Mouse (Mus musculus) thymus, adult 18-20 months (tissue): ENCODE results near the gene Cped1.
"Not testable (repeated sequence)": the region's sequence is repeated elsewhere in the genome, so short reads cannot be mapped to it uniquely, and the experiment has no call there.

Experiments used
- DNase-seq, 2 experiments: peaks; one replicate each; pipeline ENCODE4 v3.0.0; 2022; ENCODE audit warnings: mixed read lengths in 2 of 2

Cped1 gene

GRCm38 (mm10) chr6:22027854-22028253 is 42.1 kb downstream of the Cped1 start:
- DNase-seq = no peak

GRCm38 (mm10) chr6:22030381-22030780 is 44.7 kb downstream of the Cped1 start:
- no peak for DNase-seq

- no peak for DNase-seq
These were observed 47.5 kb downstream of the Cped1 start for GRCm38 (mm10) chr6:22033188-22033587.

- no peak for DNase-seq
These were observed 49.7 kb downstream of the Cped1 start for GRCm38 (mm10) chr6:22035408-22035807.

DNA sequence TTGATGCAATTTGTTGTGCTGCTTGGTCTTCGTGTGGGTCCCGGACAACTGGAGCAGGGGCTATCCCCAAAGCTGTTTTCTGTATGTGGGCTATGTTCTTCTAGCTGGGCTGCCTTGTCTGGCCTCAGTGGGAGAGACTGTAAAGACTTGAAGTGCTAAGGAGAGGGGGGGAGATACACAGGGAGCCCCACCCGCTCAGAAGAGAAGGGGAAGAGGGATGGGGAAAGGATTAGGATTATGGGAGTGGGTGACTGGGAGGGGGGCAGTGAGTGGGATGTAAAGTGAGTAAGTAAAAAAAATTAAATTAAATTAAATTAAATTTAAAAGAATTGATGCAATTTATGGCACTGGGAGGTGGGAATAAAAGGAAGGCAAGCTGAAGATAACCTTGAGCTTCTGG is 50.2 kb downstream of the Cped1 start:
- DNase-seq = no peak

GRCm38 (mm10) chr6:22036396-22036795 is 50.7 kb downstream of the Cped1 start:
- no peak for DNase-seq

GRCm38 (mm10) chr6:22036911-22037310 is 51.2 kb downstream of the Cped1 start:
- DNase-seq = no peak

DNA sequence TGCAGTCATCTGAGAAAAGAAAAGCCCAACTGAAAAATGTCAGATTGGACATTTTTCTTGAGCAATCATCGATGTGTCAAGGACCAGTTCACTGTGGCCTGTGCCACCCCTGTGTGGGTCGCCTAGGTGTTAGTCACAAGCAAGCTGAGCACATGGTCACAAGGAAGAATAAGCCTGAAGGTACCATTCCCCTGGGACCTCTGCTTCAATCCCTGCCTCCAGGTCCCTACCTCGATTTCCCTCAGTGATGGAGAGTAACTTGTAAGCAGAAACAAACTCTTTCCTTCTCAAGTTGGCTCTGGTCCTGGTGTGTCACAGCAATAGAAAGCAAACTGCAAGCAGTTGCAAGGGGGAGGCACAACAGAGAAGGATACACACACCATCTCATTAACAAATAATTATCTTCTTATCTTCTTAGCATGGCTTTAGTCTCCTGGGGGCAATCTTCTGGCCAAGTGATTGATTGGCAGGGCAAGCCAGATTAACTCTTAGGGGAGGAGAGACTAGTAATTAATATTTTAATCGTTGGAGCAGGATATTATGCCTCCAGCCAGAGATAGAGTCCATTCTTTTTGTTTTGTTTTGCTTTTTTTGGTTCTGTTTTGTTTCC is 51.8 kb downstream of the Cped1 start:
- no peak for DNase-seq

- not testable (repeated sequence) for DNase-seq
These were observed 54.0 kb downstream of the Cped1 start for GRCm38 (mm10) chr6:22039666-22040065.

GRCm38 (mm10) chr6:22044880-22045605 is 59.3 kb downstream of the Cped1 start:
- no peak for DNase-seq

DNA sequence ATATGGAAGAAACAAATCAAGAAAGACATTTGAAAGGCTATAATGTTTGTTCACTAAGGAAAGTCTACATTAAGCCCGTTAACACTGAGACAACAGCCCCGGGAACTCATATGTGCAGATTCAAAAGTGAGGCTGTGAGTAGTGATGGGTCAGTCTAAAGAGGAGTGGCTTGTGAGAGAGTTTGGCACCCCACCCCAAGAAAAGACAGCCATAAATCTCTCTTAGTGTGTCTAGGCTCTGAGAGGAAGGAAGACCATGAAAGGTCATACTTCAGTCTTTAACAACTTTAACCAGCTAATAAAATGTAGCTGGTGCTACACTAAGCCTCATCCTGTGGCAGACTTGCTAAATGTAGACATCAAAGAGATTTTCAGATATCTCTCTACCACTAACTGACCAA is 61.4 kb downstream of the Cped1 start:
- DNase-seq = no peak

DNA sequence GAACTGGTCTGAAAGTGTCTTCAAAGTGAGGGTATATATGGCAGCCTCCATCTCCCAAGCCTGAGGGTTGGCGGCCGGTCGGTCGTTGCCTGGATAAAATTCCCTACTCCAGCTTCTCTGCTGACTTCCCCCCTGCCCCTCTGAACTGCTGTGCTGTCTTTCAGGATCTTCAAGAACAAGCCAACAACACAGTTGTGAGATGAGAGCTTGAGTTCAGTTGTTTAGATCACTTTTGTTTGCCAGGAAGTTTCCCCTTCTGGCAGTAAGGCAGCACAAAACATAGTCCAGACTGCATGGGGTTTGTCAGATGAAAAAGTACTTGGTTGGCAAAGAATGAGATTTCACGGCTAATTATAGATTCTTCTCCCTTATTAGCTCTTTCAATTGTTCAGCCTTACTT is 63.4 kb downstream of the Cped1 start:
- no peak for DNase-seq

DNA sequence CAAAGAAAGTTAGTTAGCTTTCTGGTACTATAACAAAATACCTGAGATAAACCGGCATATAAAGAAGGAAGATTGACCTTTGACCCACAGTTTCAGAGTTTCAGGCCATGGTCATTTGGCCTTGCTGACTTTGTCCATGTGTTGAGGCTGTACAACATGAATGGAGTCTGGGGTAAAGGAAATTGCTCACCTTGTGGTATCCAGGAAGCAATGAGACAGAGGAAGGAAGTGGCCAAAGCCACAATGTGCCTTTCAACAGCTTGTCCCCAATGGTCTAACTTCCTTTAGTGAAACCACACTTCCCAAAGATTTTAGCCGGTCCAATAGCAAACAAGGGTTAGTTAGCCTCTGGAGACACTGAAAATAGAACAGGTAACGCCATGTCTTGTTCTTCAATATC is 65.8 kb downstream of the Cped1 start:
- DNase-seq = no peak

GRCm38 (mm10) chr6:22053014-22053413 is 67.3 kb downstream of the Cped1 start:
- no peak for DNase-seq

DNA sequence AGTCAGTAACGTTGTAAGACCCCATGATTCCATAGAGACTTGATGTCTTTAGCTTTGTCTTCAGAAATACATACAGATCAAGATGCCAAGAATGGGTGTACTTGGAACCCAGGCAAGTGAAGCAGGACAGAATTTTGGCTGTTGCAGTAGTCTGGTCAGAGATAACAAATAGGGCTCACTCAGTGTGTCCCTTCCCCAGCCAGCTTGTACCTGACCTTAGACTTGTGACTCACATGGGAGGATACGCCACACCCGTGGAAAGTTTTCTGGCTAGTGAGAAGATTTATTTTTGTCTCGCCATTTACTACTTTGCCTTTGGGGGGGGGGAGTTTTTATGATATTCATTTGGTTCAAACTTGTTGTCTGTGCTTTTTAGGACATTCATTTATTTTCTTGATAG is 78.6 kb downstream of the Cped1 start:
- no peak for DNase-seq

DNA sequence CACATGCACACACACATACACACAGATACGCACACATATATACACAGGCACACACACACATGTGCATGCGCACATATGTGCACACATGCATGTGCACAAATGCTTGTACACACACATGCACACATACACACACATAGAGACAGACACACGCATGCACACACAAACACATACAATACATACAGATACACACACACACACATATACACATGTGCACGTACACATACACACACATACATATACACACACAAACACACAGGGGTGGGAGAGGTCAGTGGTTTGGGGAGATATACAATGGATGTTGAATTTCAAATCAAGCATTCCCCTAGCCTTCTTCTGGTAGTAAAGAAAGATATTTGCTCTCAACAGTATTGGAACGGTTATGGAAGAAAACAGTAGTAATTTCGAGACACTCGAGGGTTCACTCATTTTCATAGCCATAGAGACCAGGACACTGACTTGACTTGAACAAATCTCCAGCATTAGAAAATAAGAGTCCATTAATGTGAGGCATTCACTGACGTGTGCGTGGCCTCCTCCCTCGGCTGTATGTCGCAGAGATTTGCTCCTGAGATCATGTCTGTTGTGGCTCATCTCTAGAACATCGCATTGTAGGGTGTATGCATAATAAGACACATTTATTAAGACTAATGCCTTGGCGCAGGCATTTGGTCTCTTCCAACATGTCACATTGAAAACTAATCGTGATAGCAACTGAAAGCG is 85.0 kb downstream of the Cped1 start:
- DNase-seq = no peak

GRCm38 (mm10) chr6:22071323-22071840 is 85.7 kb downstream of the Cped1 start:
- no peak for DNase-seq

GRCm38 (mm10) chr6:22072737-22073136 is 87.0 kb downstream of the Cped1 start:
- no peak for DNase-seq

DNA sequence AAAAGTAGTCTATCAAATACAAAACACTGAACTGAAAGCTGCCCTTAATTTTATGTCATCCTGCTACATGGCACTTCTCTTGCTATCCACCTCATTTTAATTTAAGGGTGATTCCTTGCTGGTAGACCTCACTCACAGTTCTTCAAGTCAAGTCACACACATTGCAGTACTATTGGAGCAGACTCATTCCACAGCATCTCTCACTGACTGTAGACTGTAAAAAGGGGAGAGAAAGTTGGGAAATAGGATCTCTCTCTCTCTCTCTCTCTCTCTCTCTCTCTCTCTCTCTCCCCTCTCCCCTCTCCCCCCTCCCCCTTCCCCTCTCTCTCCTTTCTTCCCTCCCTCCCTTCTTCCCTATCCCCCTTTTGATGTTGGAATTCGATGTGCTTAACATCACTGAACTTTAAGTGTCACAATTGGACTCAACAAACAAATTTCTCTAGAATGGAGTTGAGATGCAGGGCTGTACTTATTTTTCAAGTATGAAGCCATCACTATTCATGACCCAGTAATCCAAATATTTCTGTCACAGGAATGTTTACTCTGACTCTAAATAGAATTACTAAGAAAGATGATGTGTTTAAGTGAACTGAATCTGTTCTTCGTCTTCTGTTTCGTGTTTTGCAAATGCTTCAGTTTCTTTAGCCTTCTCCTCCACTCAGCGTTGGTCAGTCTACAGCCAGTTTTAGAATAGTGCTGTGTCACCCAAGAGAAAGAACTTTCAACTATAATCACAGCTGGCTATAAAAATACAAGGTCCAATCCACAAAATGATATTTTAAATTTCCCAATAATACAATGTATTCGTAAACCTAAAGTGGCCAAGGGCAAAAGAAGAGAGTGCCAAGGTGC is 88.7 kb downstream of the Cped1 start:
- no peak for DNase-seq

DNA sequence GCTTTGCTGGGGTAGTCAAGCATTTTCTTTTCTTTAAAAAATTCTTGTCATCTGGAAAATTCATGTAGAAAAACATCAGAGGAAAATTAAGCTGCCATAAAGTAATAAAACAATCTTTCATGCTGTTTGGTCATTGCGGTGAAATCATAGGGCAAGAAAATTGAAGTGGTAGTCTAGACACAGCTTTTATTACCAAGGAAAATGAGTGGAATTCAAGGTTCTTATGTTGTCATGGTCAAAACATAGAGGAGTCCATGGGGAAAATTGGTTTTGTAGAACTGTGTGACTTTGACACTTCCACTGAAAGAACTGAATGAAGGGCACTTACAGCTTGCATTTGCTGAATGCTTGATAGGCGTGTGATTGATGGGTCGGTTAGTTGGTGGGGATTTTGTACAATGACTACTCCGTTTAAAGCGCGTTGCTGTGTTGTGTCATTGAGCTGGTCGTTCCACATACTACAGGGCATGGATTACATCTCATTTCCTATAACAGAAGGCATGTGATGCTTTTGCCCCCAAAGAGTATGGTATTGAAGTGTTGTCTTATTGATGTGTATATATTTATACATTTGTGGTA is 93.1 kb downstream of the Cped1 start:
- DNase-seq = no peak

GRCm38 (mm10) chr6:22086056-22086455 is 100.3 kb downstream of the Cped1 start:
- DNase-seq = no peak

DNA sequence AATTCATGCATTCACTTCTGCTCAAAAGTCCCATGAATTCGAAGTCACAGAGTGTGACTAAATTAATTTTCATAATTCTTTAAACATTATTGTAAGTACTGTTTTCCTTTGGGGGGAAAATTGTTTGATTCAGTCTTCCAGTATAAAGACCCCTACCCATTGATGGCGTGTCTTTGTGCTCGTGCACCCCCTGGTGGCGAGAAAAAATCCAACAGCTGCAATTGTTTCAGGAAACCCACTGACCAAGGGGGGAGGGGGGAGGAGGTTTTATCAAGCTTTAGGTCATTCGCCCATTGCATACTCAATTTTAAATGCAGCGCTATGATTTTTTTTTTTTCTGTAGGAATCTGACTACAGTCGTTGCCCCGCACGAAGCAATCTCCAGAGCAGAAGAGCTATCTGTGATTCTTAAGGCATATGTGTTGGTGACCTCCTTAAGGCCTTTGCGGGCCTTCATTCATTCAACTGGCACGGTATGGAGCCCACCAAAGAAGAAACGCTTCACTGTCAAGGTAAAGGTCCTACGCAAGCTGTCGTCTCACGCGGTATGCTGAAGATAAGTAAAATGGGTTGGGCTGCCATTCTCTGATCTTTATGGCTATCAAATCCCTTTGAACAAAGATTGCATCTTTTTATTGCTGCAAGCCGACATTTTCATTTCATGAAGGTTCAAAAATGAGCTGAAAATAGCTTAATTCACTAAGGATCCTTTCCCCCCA is 102.8 kb downstream of the Cped1 start:
- DNase-seq = peak in 1 of 2 experiments; percentile 7
